Mouse (Mus musculus) ES-Bruce4 (cell line): Measurements from ENCODE around the gene Pabpn1l.

Source experiments
- CTCF ChIP-seq: IDR thresholded peaks from one replicate; pipeline ENCODE4 v1.8.1; 2011; ENCODE audit warnings: low read depth, low read length
- EP300 ChIP-seq: IDR thresholded peaks from 2 replicates; pipeline ENCODE4 v1.6.1; 2011; ENCODE audit warnings: low read depth, low read length; ENCODE audit not compliant: insufficient read depth
- POLR2A ChIP-seq: IDR thresholded peaks from one replicate; pipeline ENCODE4 v1.8.1; 2011; ENCODE audit warnings: low read length; ENCODE audit not compliant: insufficient read depth

DNA sequence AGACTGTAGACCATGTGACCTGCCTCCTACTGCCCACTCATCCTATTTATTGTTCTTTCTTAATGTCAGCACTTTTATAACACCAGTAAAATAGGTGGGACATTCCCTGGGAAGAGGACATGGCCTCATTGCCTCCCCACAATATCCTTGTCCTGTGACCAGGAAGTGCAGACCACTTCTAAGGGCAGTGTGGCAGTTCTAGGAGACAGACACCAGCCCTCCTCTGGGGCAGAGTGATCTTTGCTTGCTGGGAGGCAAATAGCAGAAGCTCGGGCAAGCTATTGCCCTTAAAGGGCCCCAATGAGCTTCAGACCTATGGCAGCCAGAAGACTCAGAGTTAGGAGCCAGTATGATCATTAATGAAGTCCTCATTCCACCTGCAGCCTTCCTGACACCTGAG is 17.9 kb downstream of the Pabpn1l start:
- TF ChIP-seq CTCF (no peak), EP300 (no peak), POLR2A (no peak)
